Mouse (Mus musculus): Measurements from ENCODE around the gene Mon2. TPM values are rescaled to one million over a fixed set of nuclear protein-coding genes. Genes with fewer than 3 reads are reported as not detected.

The Mon2 gene
- total and polyA plus RNA-seq, 2 experiments from 2014 or later = 15.1 to 58.7 TPM

DNA sequence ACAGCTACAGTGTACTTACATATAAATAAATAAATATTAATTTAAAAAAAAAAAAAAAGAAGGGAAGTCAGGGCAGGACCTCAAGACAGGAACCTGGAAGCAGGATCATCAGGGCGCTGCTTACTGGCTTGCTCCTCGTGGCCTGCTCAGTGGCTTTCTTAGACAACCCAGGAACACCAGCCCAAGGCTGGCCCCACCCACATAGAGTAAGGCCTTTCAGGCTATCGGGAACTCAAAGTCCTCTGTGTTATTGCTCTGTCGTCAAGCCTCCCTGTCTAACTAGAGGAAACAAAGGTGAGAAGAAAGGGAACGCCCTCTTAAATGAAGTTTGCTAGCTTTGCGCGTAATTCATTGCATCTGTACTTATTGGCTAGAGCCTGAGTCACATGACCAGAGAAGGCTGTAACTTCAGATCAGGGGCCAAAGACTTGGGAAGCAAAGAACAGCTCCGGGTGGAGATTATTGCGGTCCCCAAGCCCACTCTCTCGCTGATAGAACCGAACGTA is 13.2 kb upstream of the Mon2 start:
- Histone ChIP-seq H3K4me3 (ENCODE audit: low read depth, low read length) (no peak overlapping the region), H3K4me1 (ENCODE audit: insufficient read depth) (no peaks in the 10 kb centered on the region), H3K36me3 (ENCODE audit: insufficient read depth) (no peaks in the 10 kb centered on the region), H3K4me2 (ENCODE audit: low read depth) (no peak overlapping the region), H3K9me3 (ENCODE audit: low read length) (no peaks in the 10 kb centered on the region), H3K27ac (ENCODE audit: low read depth, low read length) (no peak overlapping the region), H3K27me3 (ENCODE audit: insufficient read depth, low read length) (no peaks in the 10 kb centered on the region), H3K9ac (no peak overlapping the region)
- DNase-seq (no peak), ATAC-seq (no peak)
- no peak for TF ChIP-seq CTCF (IDR thresholded peaks at IDR 0.05; ENCODE audit: low read depth)
- WGBS = 88% methylated on average over 12 of the region's 12 CpGs

DNA sequence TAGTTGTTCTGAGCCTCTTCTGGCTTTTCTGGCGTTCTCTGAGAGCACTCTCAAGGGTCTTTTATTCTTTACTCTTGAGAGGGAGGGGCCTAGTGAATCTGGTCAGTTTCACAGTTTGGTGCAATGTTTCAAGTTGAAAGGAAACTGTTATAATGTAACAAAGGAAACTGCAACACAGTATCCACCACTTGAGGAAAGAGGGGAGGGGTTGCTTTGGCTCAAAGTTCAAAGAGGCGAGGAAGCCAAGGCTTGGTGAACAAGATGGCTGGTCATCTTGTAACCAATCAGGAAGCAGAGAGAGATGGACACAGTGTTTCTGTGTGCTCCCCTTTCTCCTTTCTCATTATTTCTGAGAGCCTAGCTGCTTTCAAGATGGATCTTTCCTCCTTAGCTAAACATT is 10.5 kb upstream of the Mon2 start:
- Histone ChIP-seq H3K9ac (no peak overlapping the region), H3K27ac (ENCODE audit: low read depth, low read length) (no peak overlapping the region), H3K4me2 (ENCODE audit: low read depth) (no peak overlapping the region), H3K4me1 (ENCODE audit: insufficient read depth) (no peaks in the 10 kb centered on the region), H3K4me3 (ENCODE audit: low read depth, low read length) (no peak overlapping the region), H3K9me3 (ENCODE audit: low read length) (no peaks in the 10 kb centered on the region), H3K36me3 (ENCODE audit: insufficient read depth) (no peaks in the 10 kb centered on the region), H3K27me3 (ENCODE audit: insufficient read depth, low read length) (no peaks in the 10 kb centered on the region)
- WGBS = 64% methylated on average over 2 of the region's 2 CpGs
- no peak for ATAC-seq
- DNase-seq = no peak
- TF ChIP-seq CTCF (IDR thresholded peaks at IDR 0.05; ENCODE audit: low read depth) = no peak

DNA sequence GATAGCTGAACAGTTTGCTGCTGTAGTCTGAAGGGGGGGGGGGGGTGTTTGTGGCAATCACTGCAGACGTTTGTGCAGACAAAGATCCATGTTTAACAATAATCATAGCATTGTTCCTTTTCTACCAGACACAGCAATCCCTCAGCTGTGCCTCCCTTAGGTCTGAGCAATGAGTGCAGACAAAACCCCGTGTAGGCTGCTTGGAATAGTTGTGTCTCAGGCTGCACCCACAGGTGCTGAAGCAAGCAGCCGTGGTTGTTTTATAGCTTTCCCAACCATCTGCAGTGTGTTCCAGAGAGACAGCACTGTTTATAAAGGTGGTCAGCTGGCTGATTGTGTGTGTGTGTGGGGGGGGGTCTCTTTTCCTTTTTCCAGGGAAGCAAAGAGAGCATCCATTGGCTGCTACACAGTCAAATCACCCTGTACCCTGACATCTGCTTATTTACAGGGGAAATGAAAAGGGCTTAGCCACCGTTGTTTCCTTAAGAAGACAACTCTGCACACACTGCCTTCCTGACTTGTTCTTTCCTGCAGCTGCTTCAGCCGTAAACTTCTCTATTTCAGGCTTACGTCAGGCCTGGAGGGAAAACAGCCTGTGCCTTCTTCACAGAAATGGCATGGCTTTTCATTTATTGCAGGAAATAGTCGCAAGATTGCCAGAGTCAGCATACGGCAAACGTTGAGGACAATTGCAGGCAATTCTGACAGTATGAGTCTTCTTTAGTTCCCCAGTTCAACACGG is 8.8 kb upstream of the Mon2 start:
- Histone ChIP-seq H3K4me3 (ENCODE audit: low read depth, low read length) (no peak overlapping the region), H3K36me3 (ENCODE audit: insufficient read depth) (no peaks in the 10 kb centered on the region), H3K9me3 (ENCODE audit: low read length) (no peaks in the 10 kb centered on the region), H3K4me1 (ENCODE audit: insufficient read depth) (no peaks in the 10 kb centered on the region), H3K4me2 (ENCODE audit: low read depth) (no peak overlapping the region), H3K27ac (ENCODE audit: low read depth, low read length) (no peak overlapping the region), H3K27me3 (ENCODE audit: insufficient read depth, low read length) (no peaks in the 10 kb centered on the region), H3K9ac (no peak overlapping the region)
- 58% methylated on average over 10 of the region's 10 CpGs for WGBS
- DNase-seq = no peak
- ATAC-seq = peak; percentile 56
- no peak for TF ChIP-seq CTCF (IDR thresholded peaks at IDR 0.05; ENCODE audit: low read depth)

DNA sequence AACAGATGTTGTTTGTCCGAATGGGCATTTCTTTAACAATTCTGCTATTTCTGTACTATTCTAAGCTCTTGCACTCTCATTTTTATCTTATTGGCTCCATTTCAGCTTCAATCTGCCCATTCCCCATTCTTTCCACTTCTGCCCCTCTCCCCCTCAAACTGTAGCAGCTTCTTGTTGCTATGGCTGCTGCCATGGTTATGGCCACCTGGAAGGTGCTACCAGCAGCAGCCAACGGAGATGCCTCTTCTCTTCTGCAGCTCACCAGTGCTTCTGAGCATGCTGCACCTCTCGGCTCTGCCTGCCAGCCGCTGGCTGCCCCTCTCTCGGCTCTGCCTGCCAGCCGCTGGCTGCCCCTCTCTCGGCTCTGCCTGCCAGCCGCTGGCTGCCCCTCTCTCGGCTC is 8.0 kb upstream of the Mon2 start:
- no peak for TF ChIP-seq CTCF (IDR thresholded peaks at IDR 0.05; ENCODE audit: low read depth)
- Histone ChIP-seq H3K9me3 (ENCODE audit: low read length) (no peaks in the 10 kb centered on the region), H3K4me2 (ENCODE audit: low read depth) (no peak overlapping the region), H3K27ac (ENCODE audit: low read depth, low read length) (no peak overlapping the region), H3K4me1 (ENCODE audit: insufficient read depth) (no peaks in the 10 kb centered on the region), H3K27me3 (ENCODE audit: insufficient read depth, low read length) (no peaks in the 10 kb centered on the region), H3K36me3 (ENCODE audit: insufficient read depth) (no peaks in the 10 kb centered on the region), H3K4me3 (ENCODE audit: low read depth, low read length) (no peak overlapping the region), H3K9ac (no peak overlapping the region)
- ATAC-seq (peak; percentile 71), DNase-seq (no peak)
- WGBS = 41% methylated on average over 9 of the region's 9 CpGs

DNA sequence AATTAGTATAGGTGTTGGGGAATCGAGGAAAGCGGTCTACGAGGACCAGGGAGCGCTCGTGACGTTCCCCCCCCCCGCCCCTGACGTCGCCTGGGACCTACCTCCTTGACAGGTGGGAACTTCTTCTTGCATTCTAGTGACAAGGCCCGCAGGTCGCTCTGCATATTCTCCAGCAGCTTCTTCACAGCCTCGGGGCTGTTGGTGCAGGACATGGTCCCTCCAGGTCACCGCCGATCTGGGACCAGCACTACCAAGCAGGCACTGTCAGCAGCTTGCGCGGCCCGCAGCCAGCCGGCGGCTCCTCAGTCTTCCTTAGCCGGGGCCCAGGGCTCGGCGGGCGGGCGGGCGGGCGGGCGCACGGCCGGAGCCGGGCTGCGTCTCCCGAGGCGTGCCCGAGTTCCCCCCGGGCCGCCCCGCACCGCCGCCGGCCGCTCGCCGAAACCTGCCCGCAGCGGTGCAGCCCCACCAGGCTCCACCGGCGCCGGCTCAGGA is 508 bp downstream of the Mon2 start:
- DNase-seq (peak; percentile 37), ATAC-seq (peak; percentile 63)
- H3K27me3 ChIP-seq (ENCODE audit: insufficient read depth, low read length) = no peaks in the 10 kb centered on the region
- peak overlapping the region; percentile 81 for H3K9ac ChIP-seq
- peak overlapping the region; percentile 74 for H3K4me2 ChIP-seq (ENCODE audit: low read depth)
- no peak for TF ChIP-seq CTCF (IDR thresholded peaks at IDR 0.05; ENCODE audit: low read depth)
- H3K4me1 ChIP-seq (ENCODE audit: insufficient read depth) = peaks cover 9% of the 10 kb centered on the region
- under 1% methylated on average over 42 of the region's 48 CpGs for WGBS
- peak overlapping the region; percentile 81 for H3K27ac ChIP-seq (ENCODE audit: low read depth, low read length)
- H3K9me3 ChIP-seq (ENCODE audit: low read length) = no peaks in the 10 kb centered on the region
- H3K36me3 ChIP-seq (ENCODE audit: insufficient read depth) = no peaks in the 10 kb centered on the region
- H3K4me3 ChIP-seq (ENCODE audit: low read depth, low read length) = peak overlapping the region; percentile 93

DNA sequence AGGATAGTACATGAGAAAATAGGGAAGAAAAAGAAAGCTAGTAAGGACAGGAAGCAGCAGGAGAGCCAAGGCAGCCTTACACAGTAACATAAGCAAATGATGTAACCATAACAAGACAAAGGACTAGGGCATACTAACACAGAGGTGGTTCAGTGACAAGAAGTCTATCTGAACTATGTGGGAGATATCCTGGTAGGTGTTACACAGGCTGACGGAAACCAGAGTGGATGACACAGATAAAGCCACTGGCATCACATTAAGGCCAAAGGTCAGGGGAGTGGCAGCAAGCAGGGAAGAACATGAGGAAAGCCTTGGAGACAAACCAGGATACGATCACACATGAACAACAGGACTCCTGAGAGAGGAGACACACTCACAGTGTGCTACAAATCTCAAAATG is 4.3 kb downstream of the Mon2 start:
- no peak for DNase-seq

DNA sequence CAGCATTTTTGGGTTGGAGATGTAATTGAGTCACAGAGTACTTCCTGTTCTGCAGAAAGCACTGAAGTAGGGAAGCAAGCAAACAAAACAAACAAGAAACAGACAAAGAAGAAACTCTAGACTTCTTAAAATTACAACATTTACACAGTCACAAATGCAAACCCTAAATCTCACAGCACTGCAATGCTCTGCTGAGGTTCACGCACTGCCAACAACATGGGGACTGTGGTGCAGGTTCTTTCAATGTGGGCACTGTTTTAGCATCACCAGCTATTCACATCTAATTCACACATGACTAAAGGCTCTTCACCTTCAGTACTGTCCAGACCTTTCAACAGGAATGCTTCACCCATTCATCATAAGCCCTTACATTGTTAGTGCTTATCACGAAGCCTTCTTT is 13.3 kb downstream of the Mon2 start:
- no peak for ATAC-seq
- Histone ChIP-seq H3K27ac (ENCODE audit: low read depth, low read length) (no peak overlapping the region), H3K36me3 (ENCODE audit: insufficient read depth) (peaks cover 5% of the 10 kb centered on the region; the same call in 1 of the 2 replicates), H3K4me1 (ENCODE audit: insufficient read depth) (no peaks in the 10 kb centered on the region), H3K9me3 (ENCODE audit: low read length) (no peaks in the 10 kb centered on the region), H3K27me3 (ENCODE audit: insufficient read depth, low read length) (no peaks in the 10 kb centered on the region), H3K4me2 (ENCODE audit: low read depth) (no peak overlapping the region), H3K9ac (no peak overlapping the region), H3K4me3 (ENCODE audit: low read depth, low read length) (no peak overlapping the region)
- WGBS = 87% methylated on average over 2 of the region's 2 CpGs
- no peak for TF ChIP-seq CTCF (IDR thresholded peaks at IDR 0.05; ENCODE audit: low read depth)
- DNase-seq = no peak

More for the DNA sequence above, 4.3 kb downstream of the Mon2 start:
- peaks cover 9% of the 10 kb centered on the region for H3K4me1 ChIP-seq (ENCODE audit: insufficient read depth)
- WGBS = 95% methylated on average over 2 of the region's 2 CpGs
- no peak for TF ChIP-seq CTCF (IDR thresholded peaks at IDR 0.05; ENCODE audit: low read depth)
- H3K4me2 ChIP-seq (ENCODE audit: low read depth) = no peak overlapping the region
- H3K9me3 ChIP-seq (ENCODE audit: low read length) = no peaks in the 10 kb centered on the region
- no peak overlapping the region for H3K9ac ChIP-seq
- no peak overlapping the region for H3K27ac ChIP-seq (ENCODE audit: low read depth, low read length)
- no peak for ATAC-seq
- no peaks in the 10 kb centered on the region for H3K27me3 ChIP-seq (ENCODE audit: insufficient read depth, low read length)
- no peak overlapping the region for H3K4me3 ChIP-seq (ENCODE audit: low read depth, low read length)
- no peaks in the 10 kb centered on the region for H3K36me3 ChIP-seq (ENCODE audit: insufficient read depth)
